Mouse (Mus musculus) spleen, postnatal 36 days (tissue): ENCODE measurements around the gene Fstl4.
"Not testable (repeated sequence)": the region's sequence is repeated elsewhere in the genome, so short reads cannot be mapped to it uniquely, and the experiment has no call there.

Experiments
- DNase-seq, 2 experiments: peaks; one replicate each; pipeline ENCODE4 v3.0.0; 2022; ENCODE audit warnings: low spot score in 2 of 2, mixed read lengths in 1 of 2

Fstl4 gene

DNA sequence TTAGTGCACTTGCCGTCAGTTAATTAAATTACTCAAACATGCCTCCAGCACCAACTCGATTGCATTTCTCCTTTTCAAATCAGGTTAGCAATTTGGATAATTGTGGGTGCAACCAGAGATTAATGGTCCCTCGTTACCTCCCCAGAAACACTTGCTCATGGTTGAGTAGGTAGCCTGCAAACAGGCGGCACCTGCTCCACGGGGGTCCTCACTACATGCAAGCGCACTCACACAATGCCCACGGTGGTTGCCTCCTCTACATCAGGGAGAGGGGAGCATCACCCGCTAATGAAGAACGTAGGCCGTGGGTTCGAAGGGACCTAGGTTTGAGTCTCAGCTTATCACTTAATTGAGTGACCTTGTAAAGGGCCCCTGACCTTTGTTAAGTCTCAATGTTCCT lies 371.9 kb downstream of the Fstl4 start:
- no peak for DNase-seq

DNA sequence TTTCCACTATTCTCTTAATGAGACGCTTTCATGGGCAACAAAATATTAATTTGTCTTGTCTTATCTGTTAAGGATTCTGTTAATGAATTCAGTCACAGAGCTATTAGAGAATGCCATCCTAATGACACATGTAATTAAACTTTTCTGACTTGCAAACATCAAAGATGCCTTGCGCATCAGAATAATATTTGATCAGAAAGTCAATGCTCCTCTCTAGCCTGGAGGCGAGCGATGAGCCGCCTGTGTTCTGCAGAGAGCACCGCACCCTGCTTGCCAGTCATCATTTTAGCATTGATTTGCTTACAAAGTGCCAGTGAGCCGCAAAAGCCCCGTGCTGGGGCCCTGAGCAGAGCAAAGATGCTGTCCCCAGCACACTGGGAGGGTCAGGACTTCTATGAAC lies 372.9 kb downstream of the Fstl4 start:
- no peak for DNase-seq

DNA sequence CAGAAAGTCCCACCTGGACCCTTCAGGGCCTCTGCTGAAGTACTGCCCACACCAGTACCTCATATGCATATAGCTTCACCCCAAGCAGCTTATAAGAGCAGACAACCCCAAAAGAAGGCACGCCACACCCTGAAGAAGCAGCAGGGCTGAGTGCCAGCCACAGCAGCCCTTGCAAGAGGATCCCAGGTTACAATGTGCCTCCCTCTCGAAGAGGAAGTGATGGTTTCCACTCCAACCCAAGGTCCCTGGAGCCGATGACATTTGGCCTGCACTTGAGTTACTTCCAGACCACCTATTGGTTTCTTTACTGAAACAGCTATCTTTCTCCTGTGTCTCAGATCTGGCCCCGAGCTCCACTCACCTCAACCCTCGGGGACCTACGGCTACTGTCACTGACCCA lies 373.8 kb downstream of the Fstl4 start:
- no peak for DNase-seq

- no peak for DNase-seq
Observed at GRCm38 (mm10) chr11:53139666-53140065, 375.2 kb downstream of the Fstl4 start.

DNA sequence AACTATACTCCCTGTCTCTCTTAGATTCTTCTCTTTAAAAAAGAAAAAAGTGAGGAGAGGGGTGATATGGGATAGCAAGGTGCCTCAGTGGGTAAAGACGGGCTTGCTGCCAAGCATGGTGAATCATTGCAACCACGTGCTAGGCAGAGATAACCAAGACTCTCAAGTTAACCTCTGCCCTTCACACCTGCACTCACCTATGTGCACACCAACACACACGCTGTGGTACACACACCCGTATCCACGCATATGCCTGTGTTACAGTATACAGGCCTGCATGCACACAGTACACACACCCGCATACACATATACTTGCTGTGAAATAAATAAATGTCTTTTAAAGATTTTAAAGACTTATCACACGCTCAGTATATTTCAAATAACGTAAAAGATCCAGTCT lies 375.8 kb downstream of the Fstl4 start:
- no peak for DNase-seq

DNA sequence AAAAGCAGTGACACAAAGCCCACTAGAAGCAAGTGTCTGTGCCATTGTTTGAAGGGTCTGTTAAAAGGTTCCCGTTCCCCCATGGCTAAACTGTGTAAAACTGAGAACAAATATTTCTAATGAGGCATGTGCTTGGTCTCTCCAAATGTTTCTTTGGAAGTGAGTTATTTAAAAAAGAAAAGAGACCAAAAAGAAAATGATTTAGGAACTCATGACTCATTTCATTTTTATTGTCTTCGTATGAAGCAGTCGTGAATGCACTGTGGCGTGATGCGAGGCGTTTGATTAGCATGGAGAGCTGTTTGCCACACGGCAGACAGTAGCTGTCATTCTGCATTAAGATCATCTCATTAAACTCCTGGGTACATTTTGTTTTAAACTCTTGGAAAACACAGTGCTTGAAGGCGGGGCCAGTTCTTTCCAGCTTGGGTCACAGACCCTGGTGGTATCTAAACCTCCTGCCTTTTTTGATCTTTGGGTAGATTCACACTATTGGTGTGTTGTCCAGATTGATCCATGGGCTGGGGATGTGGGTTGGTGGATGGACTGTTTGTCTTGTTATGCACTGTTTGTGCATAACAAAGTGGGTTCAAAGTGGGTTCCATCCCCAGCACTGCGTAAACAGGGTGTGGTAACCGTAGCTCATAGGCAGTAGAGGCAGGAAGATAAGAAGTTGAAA lies 376.4 kb downstream of the Fstl4 start:
- DNase-seq = no peak

DNA sequence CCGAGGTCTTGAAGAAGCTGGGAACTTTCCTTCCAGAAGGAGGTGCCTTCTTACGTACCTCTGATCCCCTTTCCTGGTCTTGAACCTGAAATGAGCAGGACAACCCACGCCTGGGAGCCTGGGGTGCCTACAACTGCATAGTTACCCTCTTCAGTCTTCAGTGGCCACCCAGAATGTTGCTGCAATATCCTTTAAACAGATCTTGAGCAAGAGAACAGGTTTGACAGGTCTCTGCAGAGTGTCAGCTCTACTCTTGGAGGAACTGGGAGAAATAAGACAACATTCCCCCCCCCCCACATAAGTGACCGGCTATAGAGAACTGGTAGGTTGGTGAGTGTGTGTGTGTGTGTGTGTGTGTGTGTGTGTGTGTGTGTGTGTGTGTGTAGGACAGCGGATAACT lies 379.1 kb downstream of the Fstl4 start:
- DNase-seq = no peak

GRCm38 (mm10) chr11:53144506-53144905 lies 380.1 kb downstream of the Fstl4 start:
- no peak for DNase-seq

GRCm38 (mm10) chr11:53146290-53146689 lies 381.9 kb downstream of the Fstl4 start:
- no peak for DNase-seq

- DNase-seq = no peak
Observed at GRCm38 (mm10) chr11:53156463-53156862, 392.0 kb downstream of the Fstl4 start.

GRCm38 (mm10) chr11:53157621-53158259 lies 393.3 kb downstream of the Fstl4 start:
- no peak for DNase-seq

- DNase-seq = no peak
Observed at GRCm38 (mm10) chr11:53162385-53162784, 398.0 kb downstream of the Fstl4 start.

DNA sequence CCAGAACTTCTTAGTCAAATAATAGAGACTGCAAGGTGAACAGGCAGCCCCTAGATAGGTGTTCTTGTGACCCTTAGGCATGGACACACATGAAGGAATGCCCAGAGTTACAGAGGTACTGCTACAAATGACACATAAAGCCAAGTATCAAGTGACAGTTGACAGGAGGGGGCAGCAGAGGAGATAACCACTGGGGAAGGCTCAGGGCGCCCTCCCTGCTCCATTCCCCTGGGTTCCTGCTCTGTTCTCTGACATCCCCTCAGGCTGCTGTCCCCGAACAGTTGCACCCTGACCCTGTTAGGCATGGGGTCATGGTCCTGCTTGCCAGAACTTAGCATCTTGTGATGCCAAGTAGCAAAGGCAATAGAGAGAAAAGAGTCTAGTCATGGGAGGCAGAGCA lies 402.0 kb downstream of the Fstl4 start:
- DNase-seq = no peak

DNA sequence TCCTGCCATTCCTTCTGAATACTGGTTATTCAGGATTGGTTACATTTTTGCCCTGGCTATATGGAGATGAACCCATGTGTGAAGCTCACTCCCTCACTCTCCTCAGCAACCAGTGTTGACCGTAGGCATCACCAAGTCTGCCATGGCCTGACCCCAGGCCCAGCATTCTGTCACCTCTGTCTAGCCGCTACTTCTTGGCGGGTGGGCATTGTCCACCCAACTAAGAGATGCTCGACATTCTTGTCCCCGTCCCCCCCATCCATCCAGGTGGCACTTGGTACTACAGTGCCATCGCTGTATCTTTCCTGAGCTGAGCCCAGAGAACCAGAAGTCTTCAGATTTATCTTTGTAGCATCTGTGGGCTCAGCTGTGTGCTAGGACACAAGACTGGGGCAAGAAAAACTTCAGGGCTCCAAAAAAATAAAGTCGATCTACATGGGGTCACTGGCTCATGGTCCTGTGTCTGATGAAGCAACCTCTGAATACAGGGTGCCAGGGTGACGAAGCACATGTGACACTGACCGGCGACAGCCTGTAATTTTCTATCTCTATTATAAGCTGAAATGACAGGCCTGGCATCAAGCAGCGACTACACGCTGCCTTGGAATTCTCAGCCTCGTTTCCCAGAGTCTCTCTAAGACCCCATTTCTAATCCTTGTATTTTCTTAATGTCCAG lies 417.9 kb downstream of the Fstl4 start:
- DNase-seq = no peak

GRCm38 (mm10) chr11:53182858-53183257 lies 418.4 kb downstream of the Fstl4 start:
- peak; percentile 55 to 59 for DNase-seq

- no peak for DNase-seq
Observed at GRCm38 (mm10) chr11:53184046-53184445, 419.6 kb downstream of the Fstl4 start.

DNA sequence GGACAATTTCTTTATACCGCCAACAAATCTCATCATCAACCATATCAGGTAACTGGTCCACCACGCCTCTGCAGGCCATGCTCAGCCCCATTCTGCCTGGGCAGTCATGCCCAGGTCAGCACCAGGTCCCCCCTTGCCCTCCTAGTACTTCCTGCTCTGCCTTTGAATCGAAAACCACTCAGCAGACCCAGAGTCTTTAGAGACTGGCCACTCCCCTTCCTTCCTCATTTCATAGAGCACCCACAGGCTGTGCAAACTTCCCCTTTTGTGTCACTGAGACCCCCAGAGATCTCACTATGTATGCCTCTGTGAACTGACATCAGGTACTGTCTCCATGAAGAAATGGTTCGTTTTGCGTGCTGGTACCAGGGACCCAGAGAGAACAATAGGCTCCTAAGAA lies 420.3 kb downstream of the Fstl4 start:
- DNase-seq = peak; percentile 69 to 76

GRCm38 (mm10) chr11:53187427-53188140 lies 423.1 kb downstream of the Fstl4 start:
- DNase-seq = no peak

GRCm38 (mm10) chr11:53196551-53196950 lies 432.1 kb downstream of the Fstl4 start:
- DNase-seq = not testable (repeated sequence)

DNA sequence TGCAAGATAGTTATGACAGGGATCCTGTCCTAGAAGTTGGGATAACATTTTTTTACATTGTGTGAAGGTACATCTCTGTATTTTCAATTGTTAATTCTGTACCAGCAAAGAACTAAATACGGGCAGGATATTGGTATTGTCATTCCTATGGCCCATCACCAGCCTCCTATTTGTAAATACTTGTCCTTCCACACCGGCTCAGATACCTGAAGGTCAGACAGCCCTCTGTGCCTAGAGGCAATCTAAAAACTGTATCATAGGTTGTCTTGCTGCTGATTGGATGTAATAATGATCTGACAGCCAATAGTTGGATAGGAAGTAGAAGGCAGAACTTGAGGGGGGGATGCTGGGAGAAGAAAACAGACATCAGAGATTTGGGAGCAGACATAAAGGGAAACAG lies 432.7 kb downstream of the Fstl4 start:
- DNase-seq = no peak

GRCm38 (mm10) chr11:53202459-53203250 lies 438.2 kb downstream of the Fstl4 start:
- no peak for DNase-seq

DNA sequence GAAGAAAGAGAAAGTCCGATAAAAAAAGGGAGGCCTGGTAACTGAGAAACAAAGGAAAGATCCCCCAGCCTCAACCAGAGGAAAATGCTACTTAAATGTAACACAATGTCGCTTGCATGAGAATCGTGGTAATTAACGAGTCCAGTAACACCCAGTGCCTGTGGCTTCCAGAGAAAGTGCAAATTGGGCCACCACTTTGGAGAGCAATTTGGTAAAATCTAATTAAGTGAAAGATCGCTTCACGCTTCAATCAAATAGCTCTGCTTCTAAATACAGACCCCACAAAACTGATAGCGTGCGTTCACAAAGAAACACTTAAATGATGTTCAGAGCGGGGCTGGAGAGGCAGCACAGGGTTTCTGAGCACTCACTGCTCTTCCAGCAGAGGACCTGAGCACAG lies 446.4 kb downstream of the Fstl4 start:
- DNase-seq = no peak
